Mouse (Mus musculus): Measurements from ENCODE around the gene Cpt1b. TPM values are rescaled to one million over a fixed set of nuclear protein-coding genes. Genes with fewer than 3 reads are reported as not detected.

The Cpt1b gene
- 100 to 1,000 TPM; 585 to 617 TPM for total RNA-seq (2021)

GRCm38 (mm10) chr15:89425711-89426121 lies at the start of gene Cpt1b:
TSS of gene Cpt1b (minus strand) at chr15:89425863.
- peak; percentile 82 for DNase-seq

GRCm38 (mm10) chr15:89475293-89475600 lies 49.6 kb upstream of the Cpt1b start:
- no peak for DNase-seq

GRCm38 (mm10) chr15:89474596-89475292 lies 49.1 kb upstream of the Cpt1b start:
- DNase-seq = no peak

- DNase-seq = no peak
Observed at GRCm38 (mm10) chr15:89473921-89474320, 48.3 kb upstream of the Cpt1b start.

- DNase-seq = no peak
Observed at GRCm38 (mm10) chr15:89473370-89473769, 47.7 kb upstream of the Cpt1b start.

- DNase-seq = no peak
Observed at GRCm38 (mm10) chr15:89471476-89471875, 45.8 kb upstream of the Cpt1b start.

- DNase-seq = no peak
Observed at GRCm38 (mm10) chr15:89468577-89468976, 42.9 kb upstream of the Cpt1b start.

- DNase-seq = no peak
Observed at GRCm38 (mm10) chr15:89465052-89465451, 39.4 kb upstream of the Cpt1b start.

GRCm38 (mm10) chr15:89463334-89464235 lies 37.9 kb upstream of the Cpt1b start:
- DNase-seq = peak; percentile 41

- DNase-seq = no peak
Observed at GRCm38 (mm10) chr15:89462176-89462575, 36.5 kb upstream of the Cpt1b start.

GRCm38 (mm10) chr15:89461321-89461720 lies 35.7 kb upstream of the Cpt1b start:
- no peak for DNase-seq

- no peak for DNase-seq
Observed at GRCm38 (mm10) chr15:89460298-89460697, 34.6 kb upstream of the Cpt1b start.

GRCm38 (mm10) chr15:89459821-89460220 lies 34.2 kb upstream of the Cpt1b start:
- DNase-seq = no peak

GRCm38 (mm10) chr15:89458942-89459341 lies 33.3 kb upstream of the Cpt1b start:
- no peak for DNase-seq

- DNase-seq = no peak
Observed at GRCm38 (mm10) chr15:89455642-89456041, 30.0 kb upstream of the Cpt1b start.

GRCm38 (mm10) chr15:89454857-89455256 lies 29.2 kb upstream of the Cpt1b start:
- no peak for DNase-seq

- DNase-seq = no peak
Observed at GRCm38 (mm10) chr15:89453865-89454478, 28.3 kb upstream of the Cpt1b start, which contains the start of gene Mapk8ip2. TSS of gene Mapk8ip2 (plus strand) at chr15:89453913.

- peak; percentile 86 for DNase-seq
Observed at GRCm38 (mm10) chr15:89452906-89453864, 27.5 kb upstream of the Cpt1b start.

- DNase-seq = no peak
Observed at GRCm38 (mm10) chr15:89442486-89443070, 16.9 kb upstream of the Cpt1b start.

- DNase-seq = no peak
Observed at GRCm38 (mm10) chr15:89435878-89436277, 10.2 kb upstream of the Cpt1b start.

- DNase-seq = no peak
Observed at GRCm38 (mm10) chr15:89434136-89434535, 8.5 kb upstream of the Cpt1b start.

GRCm38 (mm10) chr15:89432946-89433345 lies 7.3 kb upstream of the Cpt1b start:
- no peak for DNase-seq

Measured in heart, postnatal 4 days (tissue).